Mouse (Mus musculus) heart, embryonic 16.5 days (tissue): ENCODE results near the gene Abcf2. TPM values are rescaled to one million over a fixed set of nuclear protein-coding genes. Genes with fewer than 3 reads are reported as not detected.

Source experiments
- ATAC-seq: fragments of 200-750 bp; cut with Nextera tagmentation; replicated peaks from 2 replicates; pipeline ENCODE4 v1.8.0; 2017; ENCODE audit warnings: moderate number of reproducible peaks; ENCODE audit not compliant: insufficient read depth, low FRiP score; ENCODE audit errors: extremely low read depth
- H3K27ac ChIP-seq: fragments of 300-500 bp; sonication (generic); 2 replicates; pipeline ENCODE4 v1.5.1; 2014; ENCODE audit warnings: mild to moderate bottlenecking, low read length, control low read depth, moderate library complexity
- H3K27me3 ChIP-seq: fragments of 300-500 bp; sonication (generic); 2 replicates; pipeline ENCODE4 v1.6.1; 2014; ENCODE audit warnings: low read length, mixed read lengths; ENCODE audit not compliant: control insufficient read depth, insufficient read depth
- H3K36me3 ChIP-seq: fragments of 300-500 bp; sonication (generic); 2 replicates; pipeline ENCODE4 v1.6.1; 2014; ENCODE audit not compliant: control insufficient read depth, insufficient read depth
- H3K4me1 ChIP-seq: fragments of 300-500 bp; sonication (generic); 2 replicates; pipeline ENCODE4 v1.6.1; 2014; ENCODE audit warnings: low read length, mixed read lengths; ENCODE audit not compliant: control insufficient read depth, insufficient read depth
- H3K4me2 ChIP-seq: fragments of 300-500 bp; sonication (generic); 2 replicates; pipeline ENCODE4 v1.6.1; 2014; ENCODE audit warnings: low read depth, mild to moderate bottlenecking, control low read depth, low read length
- H3K4me3 ChIP-seq: fragments of 300-500 bp; sonication (generic); 2 replicates; pipeline ENCODE4 v1.5.1; 2014; ENCODE audit warnings: mild to moderate bottlenecking, control low read depth, low read length
- H3K9ac ChIP-seq: fragments of 300-500 bp; sonication (generic); 2 replicates; pipeline ENCODE4 v1.6.1; 2014; ENCODE audit warnings: low read length, control low read depth
- H3K9me3 ChIP-seq: fragments of 300-500 bp; sonication (generic); replicated peaks from 2 replicates; pipeline ENCODE4 v1.6.1; 2016; ENCODE audit warnings: low read length; ENCODE audit not compliant: control insufficient read depth
- WGBS: fragments of 180-500 bp; shearing (Covaris S2); extraction: QIAGEN DNeasy Blood & Tissue Kit; methylation state at CpG from one replicate; pipeline ENCODE4 v1.1.7; 2014; 5-methylcytosine and 5-hydroxymethylcytosine counted together
- polyA plus RNA-seq: library from polyadenylated mRNA; unstranded; fragments of >200 nt; fragmentation: Nextera tagmentation; extraction: Ambion mirVana; gene quantifications from 2 replicates; pipeline ENCODE4 v1.2.1, GENCODE M21; 2015

The Abcf2 gene
- polyA plus RNA-seq, 1 experiment from 2014 or later = 72.6 TPM

- no peaks in the 10 kb centered on the region for H3K9me3 ChIP-seq
- H3K27me3 ChIP-seq = no peaks in the 10 kb centered on the region
- H3K9ac ChIP-seq = peak within 1 kb of the TSS; percentile 63
- no peaks in the 10 kb centered on the region for H3K36me3 ChIP-seq
- H3K4me1 ChIP-seq = peaks cover 24% of the 10 kb centered on the region
- peak within 1 kb of the TSS; percentile 63 for H3K4me2 ChIP-seq
- peak within 1 kb of the TSS; percentile 45 for H3K4me3 ChIP-seq
- H3K27ac ChIP-seq = peak within 1 kb of the TSS; percentile 84
- WGBS = 7% methylated on average over 14 of the region's 14 CpGs
- ATAC-seq = peak; percentile 82
These were observed 36.7 kb downstream of the Abcf2 start, which contains the start of gene Asb10 for GRCm38 (mm10) chr5:24540387-24541143. Gene Asb10 (minus strand): TSS chr5:24540978.

- ATAC-seq = peak; percentile 17; the same call in 1 of the 2 replicates
These were observed 37.5 kb downstream of the Abcf2 start for GRCm38 (mm10) chr5:24539571-24540296.

GRCm38 (mm10) chr5:24537618-24538017 is 39.6 kb downstream of the Abcf2 start:
- H3K4me2 ChIP-seq = no peak overlapping the region
- WGBS = 62% methylated on average over 16 of the region's 16 CpGs
- H3K9ac ChIP-seq = no peak overlapping the region
- H3K27me3 ChIP-seq = no peaks in the 10 kb centered on the region
- H3K4me1 ChIP-seq = peaks cover 24% of the 10 kb centered on the region
- no peaks in the 10 kb centered on the region for H3K36me3 ChIP-seq
- no peaks in the 10 kb centered on the region for H3K9me3 ChIP-seq
- H3K4me3 ChIP-seq = no peak overlapping the region
- H3K27ac ChIP-seq = no peak overlapping the region
- no peak for ATAC-seq

More at GRCm38 (mm10) chr5:24539571-24540296, 37.5 kb downstream of the Abcf2 start:
- H3K36me3 ChIP-seq = no peaks in the 10 kb centered on the region
- peak overlapping the region; percentile 84 for H3K27ac ChIP-seq
- no peaks in the 10 kb centered on the region for H3K9me3 ChIP-seq
- no peaks in the 10 kb centered on the region for H3K27me3 ChIP-seq
- WGBS = 72% methylated on average over 22 of the region's 22 CpGs
- H3K4me3 ChIP-seq = peak overlapping the region; percentile 45
- H3K4me1 ChIP-seq = peaks cover 24% of the 10 kb centered on the region
- H3K9ac ChIP-seq = peak overlapping the region; percentile 63
- H3K4me2 ChIP-seq = peak overlapping the region; percentile 63

DNA sequence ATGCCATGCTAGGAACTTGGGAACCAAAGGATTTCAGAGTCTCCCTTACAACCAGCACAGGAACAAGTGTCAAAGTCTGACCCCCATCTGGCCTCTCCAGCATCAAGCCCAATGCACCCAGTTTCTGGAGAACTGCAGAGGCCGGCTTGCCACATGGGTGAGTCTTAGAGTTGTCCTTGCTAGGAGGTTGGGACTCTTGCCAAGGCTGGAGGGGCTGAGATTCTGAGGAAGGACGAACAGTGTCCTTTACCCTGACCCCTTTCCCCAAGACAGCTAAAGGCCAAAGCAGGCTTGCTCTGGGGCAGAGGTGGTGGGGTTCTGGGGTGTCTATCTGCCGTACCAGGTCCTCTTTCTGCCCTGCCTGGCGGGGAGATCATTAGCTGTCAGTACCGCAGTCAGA is 40.8 kb downstream of the Abcf2 start:
- Histone ChIP-seq H3K4me1 (peaks cover 23% of the 10 kb centered on the region), H3K27me3 (peaks cover 9% of the 10 kb centered on the region), H3K36me3 (no peaks in the 10 kb centered on the region), H3K9me3 (no peaks in the 10 kb centered on the region), H3K4me2 (no peak overlapping the region), H3K4me3 (no peak overlapping the region), H3K27ac (no peak overlapping the region), H3K9ac (no peak overlapping the region)
- ATAC-seq = no peak
- WGBS = 78% methylated on average over 5 of the region's 5 CpGs

DNA sequence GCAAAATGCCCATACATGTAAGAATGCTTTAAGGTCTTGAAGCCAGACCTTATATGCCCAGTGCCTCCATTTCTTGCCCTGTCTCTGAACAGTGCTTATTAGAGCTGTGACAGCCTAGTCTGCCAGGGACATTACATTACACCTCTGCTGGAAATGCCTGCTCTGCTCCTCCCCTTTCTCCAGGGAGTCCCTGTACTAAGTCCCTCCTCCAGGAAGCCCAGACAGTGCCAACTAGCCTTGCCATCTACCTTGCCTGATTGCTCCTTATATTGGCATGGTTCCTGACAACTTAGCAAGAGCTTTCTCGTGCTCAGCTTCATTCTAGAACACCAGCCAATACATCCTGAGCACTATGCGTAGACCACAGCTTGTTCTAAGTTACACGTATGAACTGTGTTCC is 41.5 kb downstream of the Abcf2 start:
- Histone ChIP-seq H3K4me3 (no peak overlapping the region), H3K27ac (no peak overlapping the region), H3K9me3 (no peaks in the 10 kb centered on the region), H3K4me1 (peaks cover 15% of the 10 kb centered on the region), H3K27me3 (peaks cover 17% of the 10 kb centered on the region), H3K4me2 (no peak overlapping the region), H3K36me3 (no peaks in the 10 kb centered on the region), H3K9ac (no peak overlapping the region)
- no peak for ATAC-seq
- 78% methylated on average over 3 of the region's 3 CpGs for WGBS

DNA sequence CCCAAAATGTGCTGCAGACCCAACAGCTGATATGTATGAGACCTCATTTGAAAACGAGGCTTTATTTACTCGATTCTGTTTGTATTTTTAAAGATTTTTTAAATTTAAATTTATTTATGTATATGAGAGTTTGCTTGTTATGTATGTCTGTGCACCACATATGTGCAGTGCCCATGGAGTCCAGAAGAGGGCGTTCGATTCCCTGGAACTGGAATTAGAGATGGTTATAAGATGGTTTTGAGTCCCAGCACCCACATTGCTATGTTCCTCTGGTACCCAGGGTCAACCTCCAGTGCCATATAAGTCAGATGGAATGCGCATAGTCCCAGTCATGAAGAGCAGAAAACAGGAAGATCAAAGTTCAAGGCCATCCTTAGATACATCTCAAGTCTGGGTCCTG is 43.0 kb downstream of the Abcf2 start:
- WGBS = 54% methylated on average over 5 of the region's 5 CpGs

GRCm38 (mm10) chr5:24533391-24533790 is 43.9 kb downstream of the Abcf2 start:
- Histone ChIP-seq H3K4me3 (no peak overlapping the region), H3K9ac (no peak overlapping the region), H3K4me2 (no peak overlapping the region), H3K27ac (no peak overlapping the region), H3K36me3 (no peaks in the 10 kb centered on the region), H3K4me1 (no peaks in the 10 kb centered on the region), H3K27me3 (peaks cover 35% of the 10 kb centered on the region), H3K9me3 (no peaks in the 10 kb centered on the region)
- WGBS = 50% methylated on average over 11 of the region's 11 CpGs
- ATAC-seq = no peak

More for the DNA sequence above, 43.0 kb downstream of the Abcf2 start:
- Histone ChIP-seq H3K9ac (no peak overlapping the region), H3K27me3 (peaks cover 26% of the 10 kb centered on the region), H3K9me3 (no peaks in the 10 kb centered on the region), H3K27ac (no peak overlapping the region), H3K36me3 (no peaks in the 10 kb centered on the region), H3K4me3 (no peak overlapping the region), H3K4me2 (no peak overlapping the region), H3K4me1 (peaks cover 2% of the 10 kb centered on the region; the same call in 1 of the 2 replicates)
- no peak for ATAC-seq

- Histone ChIP-seq H3K9ac (no peak overlapping the region), H3K4me1 (peaks cover 11% of the 10 kb centered on the region), H3K36me3 (no peaks in the 10 kb centered on the region), H3K4me3 (no peak overlapping the region), H3K4me2 (no peak overlapping the region), H3K27ac (no peak overlapping the region), H3K9me3 (no peaks in the 10 kb centered on the region), H3K27me3 (peaks cover 57% of the 10 kb centered on the region)
- peak; percentile 28; the same call in 1 of the 2 replicates for ATAC-seq
- WGBS = 18% methylated on average over 24 of the region's 24 CpGs
These were observed 47.1 kb downstream of the Abcf2 start for GRCm38 (mm10) chr5:24530042-24530689.
